Mouse (Mus musculus) forebrain, embryonic 11.5 days (tissue): ENCODE results near the gene Gm47791. TPM values are rescaled to one million over a fixed set of nuclear protein-coding genes. Genes with fewer than 3 reads are reported as not detected.

ENCODE experiments used
- ATAC-seq: fragments of 200-750 bp; cut with Nextera tagmentation; replicated peaks from 2 replicates; pipeline ENCODE4 v1.8.0; 2017; ENCODE audit warnings: moderate TSS enrichment; ENCODE audit not compliant: low FRiP score
- DNase-seq: peaks from one replicate; pipeline ENCODE4 v3.0.0-alpha.2; 2017; ENCODE audit warnings: low spot score
- H3K27ac ChIP-seq: fragments of 300-500 bp; sonication (generic); 2 replicates; pipeline ENCODE4 v1.5.1; 2014; ENCODE audit warnings: low read depth, low read length
- H3K27me3 ChIP-seq: fragments of 300-500 bp; sonication (generic); 2 replicates; pipeline ENCODE4 v1.6.1; 2014; ENCODE audit warnings: mild to moderate bottlenecking, low read length, mixed read lengths; ENCODE audit not compliant: control insufficient read depth, insufficient read depth
- H3K36me3 ChIP-seq: fragments of 300-500 bp; sonication (generic); 2 replicates; pipeline ENCODE4 v1.6.1; 2014; ENCODE audit warnings: mild to moderate bottlenecking, low read length, moderate library complexity, mixed read lengths; ENCODE audit not compliant: control insufficient read depth, insufficient read depth
- H3K4me1 ChIP-seq: fragments of 300-500 bp; sonication (generic); replicated peaks from 2 replicates; pipeline ENCODE4 v1.6.1; 2014; ENCODE audit warnings: low read length, mixed read lengths; ENCODE audit not compliant: control insufficient read depth, insufficient read depth
- H3K4me2 ChIP-seq: fragments of 300-500 bp; sonication (generic); 2 replicates; pipeline ENCODE4 v1.6.1; 2014; ENCODE audit warnings: low read depth, mild to moderate bottlenecking, low read length, moderate library complexity, mixed read lengths; ENCODE audit not compliant: severe bottlenecking
- H3K4me3 ChIP-seq: fragments of 300-500 bp; sonication (generic); 2 replicates; pipeline ENCODE4 v1.5.1; 2014; ENCODE audit warnings: low read depth, low read length
- H3K9ac ChIP-seq: fragments of 300-500 bp; sonication (generic); 2 replicates; pipeline ENCODE4 v1.6.1; 2014; ENCODE audit warnings: low read length
- H3K9me3 ChIP-seq: fragments of 300-500 bp; sonication (generic); 2 replicates; pipeline ENCODE4 v1.6.1; 2016; ENCODE audit warnings: low read length, mixed read lengths; ENCODE audit not compliant: control insufficient read depth
- WGBS: fragments of 180-500 bp; shearing (Covaris S2); extraction: QIAGEN DNeasy Blood & Tissue Kit; methylation state at CpG from one replicate; pipeline ENCODE4 v1.1.7; 2014; 5-methylcytosine and 5-hydroxymethylcytosine counted together
- polyA plus RNA-seq: library from polyadenylated mRNA; unstranded; fragments of >200 nt; fragmentation: Nextera tagmentation; extraction: Ambion mirVana; gene quantifications from 2 replicates; pipeline ENCODE4 v1.2.1, GENCODE M21; 2014

Gene Gm47791
- not detected in 2 replicates for polyA plus RNA-seq

DNA sequence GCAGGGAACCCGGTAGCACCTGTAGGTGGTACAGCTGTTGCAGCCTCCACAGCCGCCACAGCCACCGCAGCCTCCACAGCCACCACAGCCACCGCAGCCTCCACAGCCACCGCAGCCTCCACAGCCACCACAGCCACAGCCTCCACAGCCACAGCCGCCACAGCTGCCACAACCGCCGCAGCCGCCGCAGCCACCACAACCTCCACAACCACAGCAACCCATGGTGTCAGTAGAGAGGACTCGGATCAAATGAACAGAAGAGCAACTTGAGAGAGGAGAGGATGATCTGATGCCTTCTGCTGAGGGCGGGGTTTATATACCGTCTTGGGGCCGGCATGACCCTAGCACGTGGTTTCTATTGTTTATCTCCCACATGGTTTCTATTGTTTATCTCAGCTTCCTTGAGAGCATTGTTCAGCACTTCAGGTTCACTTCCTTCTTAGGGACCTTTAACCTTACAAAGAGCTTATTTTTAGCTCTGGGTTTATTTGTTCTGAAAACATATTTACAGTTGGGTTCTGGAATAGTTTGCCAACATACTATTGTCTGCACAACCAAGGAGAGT is at the start of gene Gm47791:
TSS of gene Gm47791 (minus strand) at position 222 of the 565 bp plus-strand sequence.
- no peak for ATAC-seq
- no peaks in the 10 kb centered on the region for H3K4me1 ChIP-seq
- H3K27me3 ChIP-seq = no peaks in the 10 kb centered on the region
- H3K9me3 ChIP-seq = no peaks in the 10 kb centered on the region
- no peak within 1 kb of the TSS for H3K4me2 ChIP-seq
- H3K27ac ChIP-seq = no peak within 1 kb of the TSS
- no peak within 1 kb of the TSS for H3K4me3 ChIP-seq
- DNase-seq = no peak
- no peak within 1 kb of the TSS for H3K9ac ChIP-seq
- H3K36me3 ChIP-seq = no peaks in the 10 kb centered on the region
- 91% methylated on average over 13 of the region's 15 CpGs for WGBS

DNA sequence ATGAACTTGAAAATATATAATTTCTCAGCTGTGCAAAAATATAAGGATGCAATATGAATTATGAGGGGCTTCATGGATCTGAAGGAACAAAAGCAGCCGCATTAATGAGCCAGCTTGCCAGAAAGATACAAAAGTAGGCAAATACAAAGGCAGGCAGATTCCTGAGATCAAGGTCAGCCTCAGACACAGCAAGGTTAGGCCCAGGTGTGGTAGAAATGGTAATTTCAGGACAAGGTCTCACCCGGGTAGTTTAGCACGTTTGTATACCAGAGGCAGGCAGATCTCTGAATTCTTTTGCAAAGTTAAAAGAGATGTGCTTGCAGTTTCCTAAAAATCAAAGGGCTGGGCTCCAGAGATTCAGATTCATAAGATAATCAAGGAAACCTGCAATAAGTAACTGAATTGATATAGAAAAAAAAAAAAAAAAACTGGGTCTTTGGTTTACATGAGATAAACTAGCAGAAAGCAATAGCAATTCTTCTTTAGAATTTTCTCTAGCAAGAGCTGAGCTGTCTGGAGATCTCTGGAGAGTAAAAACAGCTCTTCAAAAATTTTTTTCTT is 49.7 kb upstream of the Gm47791 start:
- no peak overlapping the region for H3K9ac ChIP-seq
- H3K27me3 ChIP-seq = no peaks in the 10 kb centered on the region
- H3K4me1 ChIP-seq = 0 out of 2 replicates have a peak, but pooled peaks cover 2% of the 10 kb centered on the region
- DNase-seq (no peak), ATAC-seq (no peak)
- no peak overlapping the region for H3K4me3 ChIP-seq
- no peaks in the 10 kb centered on the region for H3K9me3 ChIP-seq
- H3K4me2 ChIP-seq = no peak overlapping the region
- no peak overlapping the region for H3K27ac ChIP-seq
- no peaks in the 10 kb centered on the region for H3K36me3 ChIP-seq
- 80% methylated on average over 3 of the region's 3 CpGs for WGBS

DNA sequence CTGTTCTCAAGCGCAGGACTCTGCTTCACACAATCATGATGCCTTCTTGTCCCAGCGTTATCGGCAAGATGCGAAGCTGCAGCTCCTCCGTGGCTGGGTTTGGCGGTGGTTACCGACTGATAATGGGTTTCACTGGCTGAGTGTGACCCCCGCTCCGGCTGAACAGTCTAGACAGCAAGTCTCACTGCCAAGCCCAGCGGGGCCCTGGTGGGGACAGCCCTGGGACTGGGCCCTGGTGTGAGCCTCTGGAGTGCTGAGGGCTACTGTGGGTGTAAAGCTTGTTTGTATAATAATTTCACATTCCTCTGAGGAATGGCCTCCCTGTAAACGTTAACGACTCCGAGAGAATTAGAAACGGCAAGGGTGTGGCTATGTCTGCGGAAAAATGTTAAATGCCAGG is 49.1 kb upstream of the Gm47791 start:
- no peak for ATAC-seq
- no peak overlapping the region for H3K9ac ChIP-seq
- DNase-seq = peak; percentile 58
- 80% methylated on average over 15 of the region's 15 CpGs for WGBS
- H3K9me3 ChIP-seq = no peaks in the 10 kb centered on the region
- H3K4me1 ChIP-seq = 0 out of 2 replicates have a peak, but pooled peaks cover 2% of the 10 kb centered on the region
- no peak overlapping the region for H3K27ac ChIP-seq
- H3K4me2 ChIP-seq = no peak overlapping the region
- H3K36me3 ChIP-seq = no peaks in the 10 kb centered on the region
- no peak overlapping the region for H3K4me3 ChIP-seq
- no peaks in the 10 kb centered on the region for H3K27me3 ChIP-seq

GRCm38 (mm10) chr1:82819366-82819765 is 48.3 kb upstream of the Gm47791 start:
- ATAC-seq = no peak
- Histone ChIP-seq H3K36me3 (no peaks in the 10 kb centered on the region), H3K9ac (no peak overlapping the region), H3K4me3 (no peak overlapping the region), H3K9me3 (no peaks in the 10 kb centered on the region), H3K27me3 (no peaks in the 10 kb centered on the region), H3K4me2 (no peak overlapping the region), H3K4me1 (0 out of 2 replicates have a peak, but pooled peaks cover 2% of the 10 kb centered on the region), H3K27ac (no peak overlapping the region)
- DNase-seq = no peak
- 62% methylated on average over 10 of the region's 10 CpGs for WGBS

- Histone ChIP-seq H3K4me1 (0 out of 2 replicates have a peak, but pooled peaks cover 2% of the 10 kb centered on the region), H3K4me3 (no peak overlapping the region), H3K27ac (no peak overlapping the region), H3K9me3 (no peaks in the 10 kb centered on the region), H3K4me2 (no peak overlapping the region), H3K27me3 (no peaks in the 10 kb centered on the region), H3K36me3 (no peaks in the 10 kb centered on the region), H3K9ac (no peak overlapping the region)
- DNase-seq (no peak), ATAC-seq (no peak)
- WGBS = 80% methylated on average over 17 of the region's 17 CpGs
Measured at GRCm38 (mm10) chr1:82815941-82816716, 45.1 kb upstream of the Gm47791 start.

DNA sequence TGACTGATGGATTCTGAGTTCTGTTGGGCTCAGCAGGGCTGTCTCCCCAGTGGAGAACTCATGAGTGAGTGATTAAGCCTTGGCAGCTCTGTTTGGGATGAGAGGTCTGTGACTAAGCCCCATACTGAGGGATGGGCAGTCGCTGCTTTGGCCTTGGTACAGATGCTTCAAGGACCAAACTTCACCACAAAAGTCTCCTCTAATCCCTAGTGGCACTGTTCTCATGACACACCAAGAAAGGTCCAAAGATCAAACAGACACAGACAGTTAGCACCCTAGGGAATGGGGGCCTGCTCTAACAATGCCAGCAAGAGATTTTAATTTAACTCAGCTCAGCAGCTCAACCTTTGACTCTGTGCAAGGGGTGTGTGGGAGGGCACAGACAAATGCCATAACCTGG is 40.7 kb upstream of the Gm47791 start:
- Histone ChIP-seq H3K36me3 (no peaks in the 10 kb centered on the region), H3K4me3 (no peak overlapping the region), H3K27me3 (no peaks in the 10 kb centered on the region), H3K4me2 (no peak overlapping the region), H3K9me3 (no peaks in the 10 kb centered on the region), H3K9ac (no peak overlapping the region), H3K27ac (no peak overlapping the region), H3K4me1 (no peaks in the 10 kb centered on the region)
- WGBS = 50% methylated on average over 1 of the region's 1 CpGs
- no peak for DNase-seq
- ATAC-seq = no peak

GRCm38 (mm10) chr1:82808564-82808963 is 37.5 kb upstream of the Gm47791 start:
- Histone ChIP-seq H3K4me2 (no peak overlapping the region), H3K9ac (no peak overlapping the region), H3K27ac (no peak overlapping the region), H3K4me1 (no peaks in the 10 kb centered on the region), H3K9me3 (no peaks in the 10 kb centered on the region), H3K27me3 (no peaks in the 10 kb centered on the region), H3K4me3 (no peak overlapping the region), H3K36me3 (no peaks in the 10 kb centered on the region)
- WGBS = 67% methylated on average over 3 of the region's 3 CpGs
- no peak for DNase-seq
- ATAC-seq = no peak

GRCm38 (mm10) chr1:82807206-82807605 is 36.2 kb upstream of the Gm47791 start:
- H3K36me3 ChIP-seq = no peaks in the 10 kb centered on the region
- H3K4me1 ChIP-seq = no peaks in the 10 kb centered on the region
- no peaks in the 10 kb centered on the region for H3K27me3 ChIP-seq
- no peak overlapping the region for H3K27ac ChIP-seq
- H3K9me3 ChIP-seq = no peaks in the 10 kb centered on the region
- no peak overlapping the region for H3K4me3 ChIP-seq
- no peak overlapping the region for H3K9ac ChIP-seq
- no peak for DNase-seq
- H3K4me2 ChIP-seq = no peak overlapping the region
- ATAC-seq = no peak
- WGBS = 93% methylated on average over 7 of the region's 7 CpGs
